Mouse (Mus musculus) kidney, adult 2 months (tissue): ENCODE measurements around the gene Setd1a. TPM values are rescaled to one million over a fixed set of nuclear protein-coding genes. Genes with fewer than 3 reads are reported as not detected.

Experiments
- DNase-seq: peaks from one replicate; pipeline ENCODE4 v3.0.0; 2021
- H3K27ac ChIP-seq: fragments of 200-500 bp; 2 replicates; pipeline ENCODE4 v1.5.1; 2012; ENCODE audit warnings: low read depth, low read length, control low read depth, inconsistent platforms; ENCODE audit not compliant: insufficient read depth
- H3K27me3 ChIP-seq: fragments of 200-500 bp; replicated peaks from 2 replicates; pipeline ENCODE4 v1.6.1; 2012; ENCODE audit warnings: mild to moderate bottlenecking, moderate library complexity, low read length, inconsistent platforms; ENCODE audit not compliant: control insufficient read depth, insufficient read depth
- H3K36me3 ChIP-seq: fragments of 200-500 bp; 2 replicates; pipeline ENCODE4 v1.6.1; 2012; ENCODE audit warnings: mild to moderate bottlenecking, moderate library complexity, low read length, inconsistent platforms; ENCODE audit not compliant: control insufficient read depth, insufficient read depth
- H3K4me1 ChIP-seq: fragments of 200-500 bp; 2 replicates; pipeline ENCODE4 v1.6.1; 2011; ENCODE audit warnings: low read length; ENCODE audit not compliant: control insufficient read depth, insufficient read depth
- H3K4me3 ChIP-seq: fragments of 200-500 bp; 2 replicates; pipeline ENCODE4 v1.5.1; 2011; ENCODE audit warnings: mild to moderate bottlenecking, low read depth, low read length, control low read depth; ENCODE audit not compliant: insufficient read depth
- CTCF ChIP-seq: fragments of 200-500 bp; conservative IDR thresholded peaks from 2 replicates; pipeline ENCODE4 v1.5.1; 2011; ENCODE audit warnings: low read depth, mild to moderate bottlenecking, control low read depth, low read length, moderate library complexity, mixed read lengths; ENCODE audit not compliant: insufficient read depth, insufficient read length
- POLR2A ChIP-seq: fragments of 200-500 bp; IDR thresholded peaks from one replicate; pipeline ENCODE4 v1.6.1; 2011; ENCODE audit warnings: low read depth, low read length, control low read depth
- WGBS: fragments of 180-500 bp; shearing (Covaris S2); methylation state at CpG from one replicate; pipeline ENCODE4 v1.1.7; 2018; 5-methylcytosine and 5-hydroxymethylcytosine counted together
- polyA plus RNA-seq: library from polyadenylated mRNA; depleted of rRNA; stranded (reverse); fragments of >200 nt; gene quantifications from 2 replicates; pipeline ENCODE4 v1.2.3, GENCODE M21; 2012

The Setd1a gene
- polyA plus RNA-seq, 1 experiment, result 10.9 TPM

DNA sequence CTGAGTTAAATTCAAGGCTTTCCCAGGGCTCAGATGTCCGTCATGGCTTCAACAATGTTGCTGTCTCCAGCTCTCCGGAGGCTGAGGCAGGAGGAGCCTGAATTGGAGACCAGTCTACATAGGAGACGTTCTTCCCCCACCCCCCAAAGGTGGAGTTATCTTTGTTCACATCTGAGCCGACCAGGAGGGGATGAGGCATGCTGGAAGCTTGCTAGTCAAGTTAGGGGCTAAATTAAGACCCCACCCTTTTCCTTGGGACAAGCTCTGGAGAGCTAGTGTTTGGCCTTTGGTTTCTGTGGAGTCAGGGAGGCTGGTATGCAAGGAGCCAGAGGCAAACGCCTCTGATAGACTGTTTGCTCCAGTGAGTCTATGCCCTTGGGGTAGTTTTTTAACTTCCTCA lies 23.3 kb upstream of the Setd1a start:
- H3K4me1 ChIP-seq, result no peaks in the 10 kb centered on the region
- H3K27ac ChIP-seq, result no peak overlapping the region
- DNase-seq, result no peak
- H3K4me3 ChIP-seq, result no peak overlapping the region
- TF ChIP-seq POLR2A, result no peak
- TF ChIP-seq CTCF, result no peak
- 55% methylated on average over 5 of the region's 5 CpGs for WGBS
- H3K36me3 ChIP-seq, result peaks cover 1% of the 10 kb centered on the region; the same call in 1 of the 2 replicates
- no peaks in the 10 kb centered on the region for H3K27me3 ChIP-seq

- WGBS, result 83% methylated on average over 7 of the region's 7 CpGs
- no peaks in the 10 kb centered on the region for H3K27me3 ChIP-seq
- H3K4me3 ChIP-seq, result no peak overlapping the region
- peaks cover 1% of the 10 kb centered on the region; the same call in 1 of the 2 replicates for H3K36me3 ChIP-seq
- no peak overlapping the region for H3K27ac ChIP-seq
- DNase-seq, result no peak
- H3K4me1 ChIP-seq, result no peaks in the 10 kb centered on the region
- TF ChIP-seq POLR2A (no peak), CTCF (no peak)
Measured at GRCm38 (mm10) chr7:127753741-127754140, 22.7 kb upstream of the Setd1a start.

GRCm38 (mm10) chr7:127759716-127760115 lies 16.8 kb upstream of the Setd1a start:
- no peak for DNase-seq
- Histone ChIP-seq H3K27ac (no peak overlapping the region), H3K27me3 (no peaks in the 10 kb centered on the region), H3K4me1 (0 out of 2 replicates have a peak, but pooled peaks cover 3% of the 10 kb centered on the region), H3K36me3 (no peaks in the 10 kb centered on the region), H3K4me3 (no peak overlapping the region)
- TF ChIP-seq CTCF (no peak), POLR2A (no peak)
- 74% methylated on average over 6 of the region's 6 CpGs for WGBS

DNA sequence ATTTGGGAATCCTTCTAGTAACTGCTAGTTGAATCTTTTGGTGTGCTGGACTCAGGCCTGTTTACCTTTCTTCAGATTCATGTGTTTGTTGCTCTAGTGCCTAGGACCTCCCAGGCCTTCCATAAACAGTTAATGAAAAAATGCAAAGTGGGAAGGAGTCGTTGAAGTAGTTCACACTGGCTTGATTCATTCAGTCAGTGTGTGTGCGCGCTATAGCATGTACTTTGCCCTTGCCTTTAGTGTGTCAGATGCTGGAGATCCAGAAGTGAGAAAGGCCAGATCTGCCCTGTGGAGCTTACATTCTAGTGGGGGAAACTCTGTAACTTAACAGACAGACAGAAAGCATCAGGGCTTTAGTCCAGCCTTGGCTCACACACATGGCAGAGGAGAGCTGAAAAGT lies 16.0 kb upstream of the Setd1a start:
- Histone ChIP-seq H3K36me3 (no peaks in the 10 kb centered on the region), H3K27ac (no peak overlapping the region), H3K4me1 (0 out of 2 replicates have a peak, but pooled peaks cover 3% of the 10 kb centered on the region), H3K4me3 (no peak overlapping the region), H3K27me3 (no peaks in the 10 kb centered on the region)
- TF ChIP-seq POLR2A (no peak), CTCF (no peak)
- no peak for DNase-seq
- WGBS, result 56% methylated on average over 3 of the region's 3 CpGs

GRCm38 (mm10) chr7:127761026-127761425 lies 15.4 kb upstream of the Setd1a start:
- Histone ChIP-seq H3K27ac (no peak overlapping the region), H3K27me3 (no peaks in the 10 kb centered on the region), H3K4me3 (no peak overlapping the region), H3K36me3 (no peaks in the 10 kb centered on the region), H3K4me1 (0 out of 2 replicates have a peak, but pooled peaks cover 3% of the 10 kb centered on the region)
- TF ChIP-seq POLR2A (no peak), CTCF (peak; percentile 88)
- peak; percentile 74 for DNase-seq
- 11% methylated on average over 7 of the region's 7 CpGs for WGBS

DNA sequence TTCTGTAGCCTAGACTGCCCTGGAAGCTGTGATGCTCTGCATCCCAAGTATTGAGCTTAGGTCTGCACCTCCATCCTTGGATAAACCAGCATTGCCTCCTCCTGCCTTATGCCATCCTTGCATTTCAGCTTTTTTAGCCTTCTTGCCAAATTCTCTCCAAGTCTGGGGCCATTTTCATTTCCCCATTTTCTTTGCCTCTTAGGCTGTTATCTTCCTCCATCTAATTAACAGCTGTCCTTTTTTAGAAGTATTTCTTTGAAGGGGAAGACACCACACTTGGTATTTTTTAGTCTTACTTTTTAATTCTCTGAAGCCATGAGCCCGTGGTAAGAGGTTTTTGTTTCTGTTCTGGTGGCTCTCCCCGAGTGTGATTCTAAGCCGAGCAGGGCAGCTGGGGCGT lies 12.8 kb upstream of the Setd1a start:
- no peaks in the 10 kb centered on the region for H3K36me3 ChIP-seq
- 87% methylated on average over 4 of the region's 4 CpGs for WGBS
- TF ChIP-seq POLR2A (no peak), CTCF (no peak)

GRCm38 (mm10) chr7:127765756-127766155 lies 10.7 kb upstream of the Setd1a start:
- Histone ChIP-seq H3K4me3 (no peak overlapping the region), H3K27me3 (no peaks in the 10 kb centered on the region), H3K36me3 (no peaks in the 10 kb centered on the region), H3K27ac (no peak overlapping the region), H3K4me1 (peaks cover 5% of the 10 kb centered on the region; the same call in 1 of the 2 replicates)
- WGBS, result 54% methylated on average over 2 of the region's 2 CpGs
- TF ChIP-seq POLR2A, result no peak
- no peak for TF ChIP-seq CTCF
- DNase-seq, result peak; percentile 48

More for the DNA sequence above, 12.8 kb upstream of the Setd1a start:
- Histone ChIP-seq H3K4me3 (no peak overlapping the region), H3K27me3 (no peaks in the 10 kb centered on the region), H3K4me1 (0 out of 2 replicates have a peak, but pooled peaks cover 3% of the 10 kb centered on the region), H3K27ac (no peak overlapping the region)
- no peak for DNase-seq
